Mouse (Mus musculus): ENCODE data around the gene Mst1. TPM values are rescaled to one million over a fixed set of nuclear protein-coding genes. Genes with fewer than 3 reads are reported as not detected.

The Mst1 gene
- polyA plus RNA-seq, 1 experiment: 0.90 TPM

- Histone ChIP-seq H3K27ac (ENCODE audit: control insufficient read depth, insufficient read depth, low read depth, low read length) (no peak overlapping the region), H3K4me1 (ENCODE audit: control insufficient read depth, insufficient read depth, low read length) (no peaks in the 10 kb centered on the region), H3K36me3 (ENCODE audit: control insufficient read depth, insufficient read depth, low read length) (no peaks in the 10 kb centered on the region), H3K4me3 (ENCODE audit: control insufficient read depth, low read depth, low read length) (no peak overlapping the region), H3K27me3 (ENCODE audit: control insufficient read depth, insufficient read depth, low read length) (no peaks in the 10 kb centered on the region)
- TF ChIP-seq CTCF (IDR thresholded peaks at IDR 0.05; ENCODE audit: control insufficient read depth, insufficient read depth, insufficient replicate concordance, low read depth, low read length) (no peak), POLR2A (IDR thresholded peaks at IDR 0.05; ENCODE audit: control insufficient read depth, low read depth, low read length) (no peak)
Observed at GRCm38 (mm10) chr9:108132373-108132772, 52.1 kb downstream of the Mst1 start.

- no peaks in the 10 kb centered on the region for H3K4me1 ChIP-seq (ENCODE audit: control insufficient read depth, insufficient read depth, low read length)
- TF ChIP-seq CTCF (IDR thresholded peaks at IDR 0.05; ENCODE audit: control insufficient read depth, insufficient read depth, insufficient replicate concordance, low read depth, low read length) (no peak), POLR2A (IDR thresholded peaks at IDR 0.05; ENCODE audit: control insufficient read depth, low read depth, low read length) (no peak)
- no peaks in the 10 kb centered on the region for H3K27me3 ChIP-seq (ENCODE audit: control insufficient read depth, insufficient read depth, low read length)
- no peak overlapping the region for H3K27ac ChIP-seq (ENCODE audit: control insufficient read depth, insufficient read depth, low read depth, low read length)
- no peak overlapping the region for H3K4me3 ChIP-seq (ENCODE audit: control insufficient read depth, low read depth, low read length)
- no peaks in the 10 kb centered on the region for H3K36me3 ChIP-seq (ENCODE audit: control insufficient read depth, insufficient read depth, low read length)
Observed at GRCm38 (mm10) chr9:108133478-108133877, 53.2 kb downstream of the Mst1 start.

Other genes starting within 250 kb of the Mst1 start
- 26.8 and 28.1 TPM in 2 replicates for gene Rbm6, start 207.2 kb upstream of the Mst1 start, polyA plus RNA-seq (2012; rRNA removed)
- gene Mon1a, start 192.3 kb upstream of the Mst1 start, polyA plus RNA-seq (2012; rRNA removed): 14.1 and 14.9 TPM in 2 replicates
- gene Mst1r, start 173.6 kb upstream of the Mst1 start, polyA plus RNA-seq (2012; rRNA removed): 4.3 and 4.6 TPM in 2 replicates
- gene Actl11, start 152.0 kb upstream of the Mst1 start, polyA plus RNA-seq (2012; rRNA removed): 360 and 372 TPM in 2 replicates
- gene Camkv, start 144.8 kb upstream of the Mst1 start, polyA plus RNA-seq (2012; rRNA removed): 6.5 and 6.6 TPM in 2 replicates
- 3.4 and 4.1 TPM in 2 replicates for gene Traip, start 130.3 kb upstream of the Mst1 start, polyA plus RNA-seq (2012; rRNA removed)
- gene Uba7, start 104.9 kb upstream of the Mst1 start, polyA plus RNA-seq (2012; rRNA removed): 2.0 and 3.5 TPM in 2 replicates
- gene Gm20661, start 97.4 kb upstream of the Mst1 start, polyA plus RNA-seq (2012; rRNA removed): not detected in 2 replicates
- gene Inka1, start 94.6 kb upstream of the Mst1 start, polyA plus RNA-seq (2012; rRNA removed): 0.57 and 1.2 TPM in 2 replicates
- 387 and 461 TPM in 2 replicates for gene Cdhr4, start 87.9 kb upstream of the Mst1 start, polyA plus RNA-seq (2012; rRNA removed)
- gene Gm20662, start 84.1 kb upstream of the Mst1 start, polyA plus RNA-seq (2012; rRNA removed): 282 and 285 TPM in 2 replicates
- gene Ip6k1, start 77.9 kb upstream of the Mst1 start, polyA plus RNA-seq (2012; rRNA removed): 247 and 280 TPM in 2 replicates
- 21.5 and 21.6 TPM in 2 replicates for gene Gmppb, start 31.2 kb upstream of the Mst1 start, polyA plus RNA-seq (2012; rRNA removed)
- 1.3 and 1.4 TPM in 2 replicates for gene Amigo3, start 27.3 kb upstream of the Mst1 start, polyA plus RNA-seq (2012; rRNA removed)
- 82.8 and 86.7 TPM in 2 replicates for gene Rnf123, start 2.9 kb downstream of the Mst1 start, polyA plus RNA-seq (2012; rRNA removed)
- gene Apeh, start 14.2 kb downstream of the Mst1 start, polyA plus RNA-seq (2012; rRNA removed): 19.2 and 21.2 TPM in 2 replicates
- 1.2 TPM in 2 replicates for gene Bsn, start 109.9 kb downstream of the Mst1 start, polyA plus RNA-seq (2012; rRNA removed)
- 14.0 and 17.2 TPM in 2 replicates for gene Dag1, start 183.5 kb downstream of the Mst1 start, polyA plus RNA-seq (2012; rRNA removed)
- gene Nicn1, start 210.0 kb downstream of the Mst1 start, polyA plus RNA-seq (2012; rRNA removed): 23.1 and 24.8 TPM in 2 replicates
- gene Amt, start 216.4 kb downstream of the Mst1 start, polyA plus RNA-seq (2012; rRNA removed): 4.3 and 7.9 TPM in 2 replicates
- 34.8 and 40.5 TPM in 2 replicates for gene Rhoa, start 225.7 kb downstream of the Mst1 start, polyA plus RNA-seq (2012; rRNA removed)
- gene Tcta, start 225.7 kb downstream of the Mst1 start, polyA plus RNA-seq (2012; rRNA removed): 40.4 and 42.0 TPM in 2 replicates

Measured in testis, adult 2 months (tissue).